Mouse (Mus musculus) adrenal gland, adult 8-10 months (tissue): Measurements from ENCODE around the gene Rfx2. TPM values are rescaled to one million over a fixed set of nuclear protein-coding genes. Genes with fewer than 3 reads are reported as not detected.

Experiments used
- DNase-seq: peaks from one replicate; pipeline ENCODE4 v3.0.0; 2022
- total RNA-seq, 4 experiments: library from RNA; stranded (reverse); gene quantifications; 2 replicates each; pipeline ENCODE4 v1.2.4; 2022

Gene Rfx2
- total RNA-seq, 4 experiments from 2014 or later, result 5.5 to 9.5 (median 6.8) TPM

DNA sequence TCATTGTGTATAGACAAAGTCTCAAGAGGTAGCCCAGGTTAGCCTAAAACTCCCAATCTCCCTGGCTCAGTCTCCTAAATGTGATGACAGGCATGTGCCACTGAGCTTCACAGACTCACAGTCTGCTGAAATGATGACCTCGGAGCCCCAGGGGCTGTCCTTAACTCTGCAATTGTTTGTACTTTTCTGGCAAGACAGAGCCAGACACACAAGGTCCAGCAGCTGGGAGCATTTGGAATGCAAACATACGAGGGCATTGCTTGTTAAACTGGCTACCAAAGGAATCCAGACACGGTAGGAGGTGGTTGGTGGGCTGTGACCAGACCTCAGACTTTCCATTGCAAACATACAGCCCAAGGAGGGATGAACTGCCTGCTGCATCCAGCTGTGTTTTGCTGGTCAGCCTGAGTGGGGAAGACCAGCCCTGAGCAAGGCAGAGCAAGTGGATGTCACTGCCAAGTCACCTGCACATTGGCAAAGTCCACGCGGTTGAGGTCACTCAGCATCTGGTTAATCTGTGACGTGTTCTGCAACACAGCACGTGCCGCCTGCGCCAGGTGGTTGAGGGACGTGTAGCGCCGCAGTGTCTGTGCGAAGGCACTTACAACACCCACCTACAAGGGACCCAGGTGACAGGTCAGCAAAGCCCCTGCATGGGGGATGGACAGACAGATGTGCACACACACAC lies 50.4 kb downstream of the Rfx2 start:
- DNase-seq, result no peak

DNA sequence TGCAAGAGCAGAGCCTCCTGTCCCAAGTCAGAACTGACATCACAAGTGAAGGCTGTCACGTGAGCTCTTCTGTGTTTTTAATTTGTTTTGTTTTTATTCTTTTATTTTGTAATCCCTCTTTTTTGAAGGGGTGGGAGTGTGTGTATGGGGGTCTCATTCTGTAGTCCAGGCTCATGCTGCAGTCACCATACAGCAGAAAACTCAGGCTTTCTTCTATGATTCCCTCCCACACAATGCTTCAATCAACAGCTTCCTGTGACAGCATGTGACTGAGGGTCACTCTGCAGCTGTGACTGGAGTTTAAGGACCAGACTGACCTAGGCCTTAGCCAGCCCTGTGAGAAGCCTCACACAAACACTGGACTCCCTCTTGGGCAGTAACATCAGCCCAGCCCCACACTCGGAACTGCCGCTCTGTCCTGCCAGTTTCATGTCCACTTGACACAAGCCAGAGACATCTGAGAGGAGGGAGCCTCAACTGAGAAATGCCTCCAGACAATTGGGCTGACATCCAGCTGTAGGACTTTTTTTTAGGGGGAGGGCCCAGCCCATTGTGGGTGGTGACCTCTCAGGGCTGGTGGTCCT lies 51.9 kb downstream of the Rfx2 start:
- DNase-seq, result no peak

GRCm38 (mm10) chr17:56777568-56777967 lies 53.2 kb downstream of the Rfx2 start:
- DNase-seq, result no peak

DNA sequence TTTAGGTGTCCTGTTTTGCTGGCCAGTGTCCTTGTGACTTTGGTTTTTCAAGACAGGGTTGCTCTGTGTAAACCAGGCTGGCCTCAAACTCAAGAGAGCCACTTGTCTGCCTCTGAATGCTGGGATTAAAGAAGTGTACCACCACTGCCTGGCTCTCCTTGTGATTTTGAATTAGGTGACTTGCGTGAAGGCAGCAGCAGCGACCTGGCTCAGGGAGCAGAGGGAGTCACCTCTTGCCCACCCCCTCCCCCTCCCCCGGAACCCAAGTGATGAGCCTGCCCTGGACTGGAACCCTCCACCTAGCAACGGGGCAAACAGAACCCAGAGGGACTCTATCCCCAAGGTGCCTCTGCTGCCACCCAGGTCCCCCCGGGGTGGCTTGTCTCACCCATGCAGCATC lies 60.9 kb downstream of the Rfx2 start, which contains the start of gene Prr22:
Gene Prr22 (plus strand): TSS at position 301 of the 400 bp plus-strand sequence.
- DNase-seq, result no peak

GRCm38 (mm10) chr17:56768941-56769340 lies 61.9 kb downstream of the Rfx2 start:
- DNase-seq, result no peak

DNA sequence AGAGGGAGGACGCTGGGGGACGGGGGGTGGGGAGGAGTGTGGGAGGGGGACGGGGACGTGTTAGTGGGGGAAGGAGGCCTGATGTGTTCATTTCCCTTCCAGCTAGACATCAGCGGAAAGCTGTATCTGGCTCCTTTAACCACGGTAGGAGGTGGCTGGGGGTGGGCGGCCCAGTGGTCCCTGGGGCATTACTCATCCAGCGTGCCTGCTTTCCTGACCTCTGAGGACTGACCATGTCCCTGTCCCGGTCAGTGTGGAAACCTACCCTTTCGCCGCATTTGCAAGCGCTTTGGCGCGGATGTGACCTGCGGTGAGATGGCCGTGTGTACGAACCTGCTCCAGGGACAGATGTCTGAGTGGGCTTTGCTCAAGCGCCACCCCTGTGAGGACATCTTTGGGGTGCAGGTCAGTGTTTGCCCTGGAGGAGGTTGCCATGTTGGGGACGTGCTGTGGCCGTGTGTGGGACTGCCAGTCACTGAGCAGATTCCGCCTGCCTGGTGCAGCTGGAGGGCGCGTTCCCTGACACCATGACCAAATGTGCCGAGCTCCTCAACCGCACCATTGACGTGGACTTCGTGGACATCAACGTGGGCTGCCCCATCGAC lies 63.2 kb downstream of the Rfx2 start:
- DNase-seq, result no peak

DNA sequence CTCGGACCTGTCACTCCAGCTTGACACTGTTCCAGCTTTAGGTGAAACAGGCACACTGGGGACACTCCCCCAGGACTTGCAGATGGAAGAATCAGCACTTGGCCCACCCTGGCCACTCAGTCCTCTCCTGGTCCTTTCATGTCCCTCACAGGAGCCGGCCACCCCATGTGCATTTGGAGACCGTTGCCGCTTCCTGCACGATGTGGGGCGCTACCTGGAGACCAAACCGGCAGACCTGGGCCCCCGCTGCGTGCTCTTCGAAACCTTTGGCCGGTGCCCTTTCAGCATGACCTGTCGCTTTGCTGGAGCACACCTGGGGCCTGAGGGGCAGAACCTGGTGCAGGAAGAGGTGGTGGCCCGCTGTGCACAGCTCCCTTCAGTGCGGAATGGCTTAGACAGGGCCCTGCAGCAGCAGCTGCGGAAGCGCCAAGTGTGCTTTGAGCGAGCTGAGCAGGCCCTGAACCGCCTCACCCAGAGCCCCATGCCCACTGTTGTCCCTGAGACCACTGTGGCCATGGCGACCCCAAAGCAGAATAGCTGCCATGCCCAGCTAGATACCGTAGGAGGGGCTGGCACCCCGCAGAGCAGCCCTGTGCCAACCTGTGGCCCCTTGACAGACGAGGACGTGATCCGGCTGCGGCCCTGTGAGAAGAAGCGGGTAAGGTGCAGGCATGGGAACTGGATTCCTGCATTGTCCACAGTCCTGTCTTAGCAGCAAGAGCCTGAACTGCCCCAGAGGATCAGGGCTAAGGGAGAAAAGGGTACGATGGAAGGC lies 64.0 kb downstream of the Rfx2 start:
- no peak for DNase-seq

GRCm38 (mm10) chr17:56765431-56765830 lies 65.4 kb downstream of the Rfx2 start:
- no peak for DNase-seq

- peak; percentile 90 for DNase-seq
Observed at GRCm38 (mm10) chr17:56764474-56765354, 66.1 kb downstream of the Rfx2 start, which contains the start of gene Dus3l. Dus3l (plus strand) TSS chr17:56764757.

- no peak for DNase-seq
Observed at GRCm38 (mm10) chr17:56763741-56764250, 67.0 kb downstream of the Rfx2 start.

DNA sequence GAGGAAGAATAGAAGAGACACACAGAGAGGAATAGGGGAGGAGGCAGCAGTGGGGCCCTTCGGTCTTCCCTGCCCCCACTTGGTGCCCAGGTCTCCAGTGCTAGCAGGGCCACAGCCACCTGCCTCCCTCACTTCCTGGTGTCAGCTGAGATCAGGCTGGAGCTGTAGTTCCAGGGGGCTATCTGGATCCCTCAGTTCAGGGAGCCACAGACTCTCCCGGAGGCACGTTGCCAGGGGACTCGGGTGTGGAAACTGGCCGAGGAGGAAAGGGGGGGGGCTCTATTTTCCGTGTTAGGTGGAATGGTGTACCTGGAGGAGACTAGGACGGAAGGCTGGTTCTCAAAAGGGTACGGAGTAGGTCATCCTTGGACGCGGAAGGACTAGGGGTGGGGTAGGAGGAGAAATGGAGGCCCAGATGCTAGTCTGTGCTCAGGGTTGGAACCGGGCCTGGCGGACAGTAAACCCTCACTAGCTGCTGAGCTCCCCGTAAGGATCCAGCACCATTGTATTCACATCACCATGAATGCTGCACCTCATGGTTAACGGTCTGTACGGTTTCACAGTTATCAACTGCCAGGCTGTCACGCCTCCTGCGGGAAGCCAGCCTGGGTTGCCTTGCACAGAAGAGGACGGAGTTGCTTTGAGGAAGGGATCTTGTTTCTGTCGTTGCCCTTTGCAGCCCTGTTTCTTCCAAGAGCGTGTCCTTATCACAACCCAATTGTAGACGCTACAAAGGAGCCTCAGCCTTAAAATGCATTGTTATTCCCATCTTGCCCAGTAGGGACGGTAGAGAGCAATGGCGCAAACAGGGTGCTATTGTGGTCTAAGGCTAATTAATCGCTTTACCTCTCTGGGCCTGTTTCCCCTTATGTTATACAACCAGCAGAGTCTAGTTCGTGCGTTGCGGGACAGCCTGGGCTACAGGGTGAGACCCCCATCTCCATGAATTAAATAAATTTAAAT lies 67.8 kb downstream of the Rfx2 start:
- DNase-seq, result no peak

- peak; percentile 73 for DNase-seq
Observed at GRCm38 (mm10) chr17:56761991-56762410, 68.8 kb downstream of the Rfx2 start.

GRCm38 (mm10) chr17:56761077-56761476 lies 69.7 kb downstream of the Rfx2 start:
- DNase-seq, result no peak

DNA sequence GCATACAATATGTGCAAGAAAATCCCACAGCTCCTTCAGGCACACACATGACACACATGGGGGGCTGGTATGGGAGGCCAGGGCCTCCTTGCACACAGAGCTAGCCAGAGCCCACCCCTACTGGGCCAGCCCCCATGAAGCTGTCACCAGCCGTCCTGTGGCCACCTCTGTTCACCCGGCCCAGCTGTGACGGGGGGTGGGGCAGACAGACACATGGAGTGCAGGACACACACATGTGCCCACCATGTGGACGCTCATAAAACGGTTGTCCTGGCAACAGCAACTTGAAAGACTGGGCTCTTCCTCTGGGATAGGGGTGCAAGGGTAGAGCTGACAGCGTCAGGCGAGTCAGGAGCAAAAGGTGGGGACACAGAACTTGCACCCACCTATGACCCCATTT lies 71.6 kb downstream of the Rfx2 start:
- DNase-seq, result no peak

DNA sequence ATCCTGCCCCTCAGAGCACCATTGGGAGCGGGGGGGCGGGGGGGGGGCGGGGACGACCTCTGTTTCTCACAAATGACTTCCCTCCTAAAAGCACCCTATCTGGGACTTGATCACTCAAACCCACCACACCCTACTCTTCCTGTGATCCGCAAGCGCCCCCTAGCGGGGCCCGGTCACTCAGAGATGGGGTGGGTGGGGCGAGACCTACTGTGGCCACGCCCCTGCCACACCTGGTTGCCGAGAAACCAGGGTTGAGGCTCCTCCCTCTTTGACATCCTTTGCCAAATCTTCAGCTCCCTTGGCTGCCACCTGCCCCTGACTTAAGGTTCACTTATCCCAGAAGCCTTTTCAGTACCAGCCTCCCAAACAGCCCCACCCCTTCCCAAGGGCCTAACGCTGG lies 72.7 kb downstream of the Rfx2 start:
- DNase-seq, result no peak

GRCm38 (mm10) chr17:56757416-56758123 lies 73.2 kb downstream of the Rfx2 start, which contains the start of gene Nrtn:
Nrtn (minus strand) TSS chr17:56757530.
- DNase-seq, result peak; percentile 80

DNA sequence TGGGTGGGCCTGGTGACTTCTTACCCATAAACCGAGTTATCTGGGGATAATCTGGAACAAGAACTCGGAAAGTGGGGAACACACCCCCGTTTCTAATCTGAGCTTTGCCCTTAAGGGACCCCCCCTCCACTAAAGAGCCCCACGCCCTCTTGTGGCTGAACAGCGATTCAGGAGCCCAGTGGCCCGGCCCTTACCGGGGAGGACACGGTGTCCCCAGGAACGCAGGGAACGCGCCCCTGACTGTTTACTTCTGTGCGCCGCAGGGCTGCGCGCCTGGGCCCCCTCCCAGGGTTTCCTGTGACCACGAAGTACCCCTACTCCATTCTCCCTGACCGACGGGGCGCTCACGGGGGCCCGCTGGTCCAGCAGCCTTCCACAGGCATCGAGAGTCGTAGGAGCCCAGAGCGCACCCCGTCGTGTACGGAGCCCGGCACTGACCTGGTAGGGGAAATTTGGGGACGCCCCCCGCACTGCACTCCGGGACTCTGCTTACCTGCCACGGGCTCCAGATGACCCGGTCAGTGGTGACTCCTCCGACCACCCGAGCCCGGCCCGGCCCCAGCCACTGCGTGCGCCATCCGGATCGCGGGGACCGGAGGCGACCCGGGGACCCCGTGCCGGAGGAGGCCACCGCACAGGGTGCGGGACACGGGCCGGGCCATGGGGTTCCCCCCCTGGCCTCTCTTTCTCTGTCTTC lies 74.0 kb downstream of the Rfx2 start:
- DNase-seq, result no peak

GRCm38 (mm10) chr17:56754271-56755185 lies 76.3 kb downstream of the Rfx2 start:
- DNase-seq, result no peak
